Mouse (Mus musculus) stomach, adult 2 months (tissue): ENCODE data around the gene Olfr1133. TPM values are rescaled to one million over a fixed set of nuclear protein-coding genes. Genes with fewer than 3 reads are reported as not detected.

Experiments
- polyA plus RNA-seq: library from polyadenylated mRNA; depleted of rRNA; stranded (reverse); fragments of >200 nt; gene quantifications from 2 replicates; pipeline ENCODE4 v1.2.3, GENCODE M21; 2012; rRNA removed

Olfr1133 gene
- polyA plus RNA-seq: not detected in 2 replicates

GRCm38 (mm10) chr2:87647274-87647673, at the start of gene Olfr1133:
Olfr1133 (minus strand) TSS chr2:87647374.

DNA sequence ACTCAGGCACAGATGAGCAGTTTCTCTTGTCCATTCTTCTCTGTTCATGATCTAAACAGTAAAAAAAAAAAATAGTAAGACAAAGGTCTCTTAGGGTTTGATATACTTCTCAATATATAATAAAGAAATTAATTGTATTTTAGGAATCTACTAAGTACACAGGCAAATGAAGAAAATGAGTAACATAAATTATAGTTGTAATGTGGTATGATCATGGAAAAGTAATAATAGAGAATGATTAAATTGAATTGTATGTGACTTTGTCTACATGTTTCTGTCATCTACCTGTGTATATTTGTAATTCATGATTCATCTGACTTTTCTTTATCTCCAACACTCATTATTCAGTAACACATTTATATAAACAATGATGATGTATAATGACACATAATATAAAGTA, 46.7 kb upstream of the Olfr1133 start, which contains the start of gene Olfr1136:
TSS of gene Olfr1136 (minus strand) at position 101 of the 400 bp plus-strand sequence.

DNA sequence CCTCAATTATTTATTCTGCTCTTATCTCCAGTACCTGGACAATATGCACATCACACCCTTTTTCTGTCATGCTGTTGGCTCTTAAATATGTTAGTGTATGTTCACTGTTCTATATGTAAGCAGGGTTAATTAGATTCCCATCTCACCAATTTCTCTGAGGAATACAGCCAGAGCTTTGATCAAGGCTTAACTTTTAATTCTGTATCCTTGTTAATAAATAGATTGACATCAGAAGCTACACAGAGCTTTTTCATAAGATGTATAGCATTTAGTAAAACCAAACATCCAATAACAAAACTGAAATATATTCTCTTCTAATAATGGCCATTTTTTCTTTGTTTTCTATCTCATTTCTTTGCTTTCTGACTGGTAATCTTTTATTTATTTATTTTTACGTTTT, 26.4 kb upstream of the Olfr1133 start, which contains the start of gene Olfr1135:
TSS of gene Olfr1135 (minus strand) at position 101 of the 400 bp plus-strand sequence.

GRCm38 (mm10) chr2:87658360-87658759, 11.2 kb upstream of the Olfr1133 start, which contains the start of gene Olfr1134:
Olfr1134 (minus strand) TSS chr2:87658460.

DNA sequence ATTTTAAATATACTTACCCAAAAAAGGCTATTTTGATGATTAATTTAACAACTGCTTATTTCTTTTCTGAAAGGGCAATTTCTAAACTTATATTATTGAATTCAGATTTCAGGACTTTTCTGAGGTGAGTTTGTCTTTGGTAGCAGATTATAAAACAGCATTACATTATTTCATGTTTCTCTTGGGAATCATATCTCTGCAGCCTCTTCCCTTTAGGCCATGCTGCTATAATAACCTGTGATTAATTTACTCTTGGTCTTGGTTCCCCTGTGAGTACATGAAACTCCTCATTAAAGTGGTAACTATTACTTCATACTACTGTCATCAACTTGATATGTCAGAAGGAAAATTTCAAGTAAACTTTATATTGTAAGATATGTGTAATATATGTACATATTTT, 9.7 kb downstream of the Olfr1133 start, which contains the start of gene Olfr1132:
TSS of gene Olfr1132 (minus strand) at position 101 of the 400 bp plus-strand sequence.

DNA sequence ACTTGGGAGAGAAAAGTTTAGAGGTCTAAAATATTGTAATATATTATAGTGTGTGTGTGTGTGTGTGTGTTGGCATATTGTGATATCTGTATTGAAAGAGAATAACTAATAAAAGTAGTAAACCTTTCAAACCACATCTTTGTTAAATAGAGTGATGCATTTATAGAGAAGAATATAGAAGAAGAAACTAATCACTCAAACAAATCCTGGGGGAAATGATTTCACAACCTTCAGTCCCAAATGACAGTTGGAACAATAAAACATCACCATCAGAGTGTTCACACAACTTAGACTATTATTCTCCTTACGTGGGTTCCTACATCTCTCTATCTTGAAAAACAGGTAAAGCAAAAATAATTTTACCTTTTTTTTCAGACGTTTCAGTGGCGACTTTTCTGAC, 20.4 kb downstream of the Olfr1133 start, which contains the start of gene Olfr1131:
TSS of gene Olfr1131 (plus strand) at position 301 of the 400 bp plus-strand sequence.

DNA sequence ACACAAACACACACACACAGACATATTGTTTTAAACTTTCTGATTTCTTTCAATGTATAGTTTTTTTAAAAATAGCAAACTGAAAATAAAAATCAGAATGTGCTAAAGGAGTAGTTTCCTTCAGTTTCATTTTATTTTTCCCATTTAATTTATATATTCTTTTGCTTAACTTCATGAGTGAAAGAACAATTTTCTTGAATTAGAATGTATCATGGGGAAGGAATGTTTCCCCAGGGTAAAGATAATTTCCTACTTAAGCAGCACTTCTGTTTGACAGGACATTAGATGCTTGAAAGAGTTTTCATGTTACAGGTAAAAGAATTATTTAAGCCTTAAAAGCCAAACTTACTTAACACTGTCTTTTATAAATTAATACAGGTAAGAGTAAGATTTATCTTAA, 41.3 kb downstream of the Olfr1133 start, which contains the start of gene Olfr1130:
TSS of gene Olfr1130 (plus strand) at position 301 of the 400 bp plus-strand sequence.

Other genes starting within 250 kb of the Olfr1133 start
- gene Olfr1123, start 230.7 kb downstream of the Olfr1133 start, polyA plus RNA-seq: not detected in 2 replicates
- not detected in 2 replicates for gene Olfr1124, start 217.1 kb downstream of the Olfr1133 start, polyA plus RNA-seq
- gene Olfr1126, start 193.4 kb downstream of the Olfr1133 start, polyA plus RNA-seq: not detected in 2 replicates
- gene Pramel7, start 150.3 kb downstream of the Olfr1133 start, polyA plus RNA-seq: not detected in 2 replicates
- gene Pramel6, start 140.8 kb downstream of the Olfr1133 start, polyA plus RNA-seq: not detected in 2 replicates
- gene Olfr153, start 115.6 kb downstream of the Olfr1133 start, polyA plus RNA-seq: not detected in 2 replicates
- not detected in 2 replicates for gene Olfr1128, start 101.8 kb downstream of the Olfr1133 start, polyA plus RNA-seq
- gene Olfr1129, start 73.5 kb downstream of the Olfr1133 start, polyA plus RNA-seq: not detected in 2 replicates
- not detected in 2 replicates for gene Olfr1130, start 41.2 kb downstream of the Olfr1133 start, polyA plus RNA-seq
- not detected in 2 replicates for gene Olfr1131, start 20.3 kb downstream of the Olfr1133 start, polyA plus RNA-seq
- gene Olfr1132, start 9.8 kb downstream of the Olfr1133 start, polyA plus RNA-seq: not detected in 2 replicates
- not detected in 2 replicates for gene Olfr1134, start 11.1 kb upstream of the Olfr1133 start, polyA plus RNA-seq
- not detected in 2 replicates for gene Olfr1135, start 26.3 kb upstream of the Olfr1133 start, polyA plus RNA-seq
- not detected in 2 replicates for gene Olfr1136, start 46.6 kb upstream of the Olfr1133 start, polyA plus RNA-seq
- not detected in 2 replicates for gene Olfr1137, start 65.8 kb upstream of the Olfr1133 start, polyA plus RNA-seq
- not detected in 2 replicates for gene Olfr1138, start 92.6 kb upstream of the Olfr1133 start, polyA plus RNA-seq
- gene Olfr1140, start 96.4 kb upstream of the Olfr1133 start, polyA plus RNA-seq: not detected in 2 replicates
- gene Olfr1141, start 106.6 kb upstream of the Olfr1133 start, polyA plus RNA-seq: not detected in 2 replicates
- not detected in 2 replicates for gene Olfr152, start 132.1 kb upstream of the Olfr1133 start, polyA plus RNA-seq
- gene Olfr1143, start 153.2 kb upstream of the Olfr1133 start, polyA plus RNA-seq: not detected in 2 replicates
- not detected in 2 replicates for gene Olfr1145, start 162.4 kb upstream of the Olfr1133 start, polyA plus RNA-seq
- not detected in 2 replicates for gene Olfr1148, start 183.2 kb upstream of the Olfr1133 start, polyA plus RNA-seq
- not detected in 2 replicates for gene Olfr1150-ps1, start 196.6 kb upstream of the Olfr1133 start, polyA plus RNA-seq
- not detected in 2 replicates for gene Olfr1151, start 208.5 kb upstream of the Olfr1133 start, polyA plus RNA-seq
- not detected in 2 replicates for gene Olfr1152, start 219.1 kb upstream of the Olfr1133 start, polyA plus RNA-seq
- not detected in 2 replicates for gene Olfr1153, start 247.6 kb upstream of the Olfr1133 start, polyA plus RNA-seq